Mouse (Mus musculus) liver, embryonic 14.5 days (tissue): ENCODE results near the gene Pbp2.

Source experiments
- CTCF ChIP-seq: IDR thresholded peaks from 2 replicates; pipeline ENCODE4 v1.5.1; 2016; ENCODE audit warnings: antibody characterized with exemption, low read depth, control low read depth
- EP300 ChIP-seq: IDR thresholded peaks from 2 replicates; pipeline ENCODE4 v1.6.1; 2016; ENCODE audit warnings: antibody characterized with exemption, low read depth

DNA sequence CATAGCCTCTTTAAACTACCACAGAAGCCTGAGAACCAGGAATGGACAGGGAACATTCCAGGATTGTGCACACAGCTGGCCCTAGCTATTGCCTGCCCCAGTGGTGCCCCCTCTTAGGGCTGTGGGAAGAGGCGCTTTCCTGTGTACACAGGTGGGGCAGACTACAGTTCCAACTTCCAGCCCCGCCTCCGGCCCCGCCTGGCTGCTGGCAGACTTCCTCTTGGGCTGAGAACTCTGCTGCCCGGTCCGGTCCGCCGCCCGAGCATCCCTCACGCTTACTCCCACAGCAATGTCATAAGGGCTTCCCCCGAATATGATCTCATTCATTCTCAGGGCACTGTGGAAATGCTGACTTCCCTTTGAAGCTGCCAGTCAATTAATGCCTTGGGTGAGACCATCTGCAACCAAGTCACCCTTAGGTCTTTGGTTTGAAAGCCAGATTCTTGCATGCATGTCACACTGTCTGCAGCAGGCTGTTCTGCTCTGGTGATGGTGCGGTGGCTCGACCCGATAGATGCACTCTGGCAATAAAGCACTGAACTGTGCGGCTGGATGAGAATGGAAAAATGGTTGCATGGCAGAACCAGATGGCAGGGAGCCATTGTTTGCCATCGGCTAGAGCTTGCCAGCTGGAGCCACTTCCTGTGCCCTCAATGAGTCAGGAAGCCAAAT is 13.2 kb upstream of the Pbp2 start:
- TF ChIP-seq CTCF (no peak), EP300 (no peak)
